Mouse (Mus musculus): Measurements from ENCODE around the gene Sectm1a. TPM values are rescaled to one million over a fixed set of nuclear protein-coding genes. Genes with fewer than 3 reads are reported as not detected.
"Not testable (repeated sequence)": the region's sequence is repeated elsewhere in the genome, so short reads cannot be mapped to it uniquely, and the experiment has no call there.

Sectm1a gene
- total RNA-seq, 1 experiment from 2014 or later = not detected

DNA sequence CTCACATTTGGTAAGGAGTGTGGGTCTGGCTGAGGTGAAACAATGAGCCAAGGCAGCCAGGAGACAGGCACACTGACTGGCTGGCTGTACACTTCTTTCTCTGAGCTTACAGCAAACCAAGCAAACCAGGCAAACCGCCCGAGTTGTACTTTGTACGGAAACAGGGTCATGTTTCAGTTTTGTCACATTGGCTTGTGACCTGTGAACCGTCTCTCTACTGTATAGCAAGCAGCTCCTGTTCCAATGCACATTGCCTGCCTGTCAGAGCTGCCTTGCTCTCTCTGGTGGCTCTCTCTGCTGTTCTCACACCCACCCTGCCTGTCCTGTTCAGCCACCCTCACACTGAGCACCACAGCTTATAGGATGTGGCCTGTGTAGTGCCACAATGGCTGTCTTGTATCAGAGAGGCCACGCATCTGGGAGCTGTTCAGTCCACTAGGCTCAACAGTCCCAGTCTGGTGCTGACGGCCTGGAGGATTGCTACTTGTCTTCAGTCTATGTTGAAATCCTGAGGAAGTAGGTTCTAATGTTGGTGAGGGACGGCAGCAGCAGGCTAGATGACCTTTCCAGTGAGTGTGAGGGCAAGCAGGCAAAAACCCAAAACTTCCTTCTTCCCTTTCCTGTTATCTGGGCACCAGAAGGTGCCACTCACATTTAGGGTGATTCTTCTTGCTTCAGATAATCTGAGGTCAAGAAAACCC lies 24.3 kb downstream of the Sectm1a start:
- no peak for ATAC-seq (ENCODE audit: extremely low read depth, insufficient number of reproducible peaks, low FRiP score, poor library complexity, severe bottlenecking)

DNA sequence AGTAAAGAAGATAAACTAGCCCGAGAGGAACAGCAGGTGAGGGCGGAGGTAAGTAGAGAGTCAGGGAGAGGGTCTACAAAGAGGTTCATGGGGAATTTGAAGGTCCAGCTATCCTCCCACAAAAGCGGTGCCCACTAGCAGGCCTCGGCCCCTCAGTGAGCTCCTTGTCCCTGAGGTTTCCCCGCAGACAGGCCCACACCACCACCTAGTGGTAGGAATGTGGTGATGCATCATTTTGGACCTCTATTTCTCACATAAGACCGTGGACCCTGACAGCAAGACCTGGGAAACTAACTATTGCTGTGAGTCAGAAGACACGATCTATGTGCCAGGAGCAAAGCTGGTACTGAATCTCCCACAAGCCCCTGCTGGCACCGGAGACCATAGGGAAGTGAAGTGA lies 27.5 kb downstream of the Sectm1a start:
- peak; percentile 69; the same call in 1 of the 2 replicates for ATAC-seq (ENCODE audit: extremely low read depth, insufficient number of reproducible peaks, low FRiP score, poor library complexity, severe bottlenecking)

- no peak for ATAC-seq (ENCODE audit: extremely low read depth, insufficient number of reproducible peaks, low FRiP score, poor library complexity, severe bottlenecking)
Observed at GRCm38 (mm10) chr11:121052387-121052786, 28.6 kb downstream of the Sectm1a start.

GRCm38 (mm10) chr11:121051793-121052192 lies 29.2 kb downstream of the Sectm1a start:
- ATAC-seq (ENCODE audit: extremely low read depth, insufficient number of reproducible peaks, low FRiP score, poor library complexity, severe bottlenecking) = no peak

- ATAC-seq (ENCODE audit: extremely low read depth, insufficient number of reproducible peaks, low FRiP score, poor library complexity, severe bottlenecking) = no peak
Observed at GRCm38 (mm10) chr11:121049840-121050239, 31.2 kb downstream of the Sectm1a start.

- ATAC-seq (ENCODE audit: extremely low read depth, insufficient number of reproducible peaks, low FRiP score, poor library complexity, severe bottlenecking) = no peak
Observed at GRCm38 (mm10) chr11:121047826-121048399, 33.1 kb downstream of the Sectm1a start.

GRCm38 (mm10) chr11:121045286-121045685 lies 35.7 kb downstream of the Sectm1a start:
- ATAC-seq (ENCODE audit: extremely low read depth, insufficient number of reproducible peaks, low FRiP score, poor library complexity, severe bottlenecking) = no peak

GRCm38 (mm10) chr11:121043025-121043424 lies 38.0 kb downstream of the Sectm1a start:
- ATAC-seq (ENCODE audit: extremely low read depth, insufficient number of reproducible peaks, low FRiP score, poor library complexity, severe bottlenecking) = not testable (repeated sequence)

GRCm38 (mm10) chr11:121042480-121042879 lies 38.5 kb downstream of the Sectm1a start:
- no peak for ATAC-seq (ENCODE audit: extremely low read depth, insufficient number of reproducible peaks, low FRiP score, poor library complexity, severe bottlenecking)

GRCm38 (mm10) chr11:121041636-121042035 lies 39.4 kb downstream of the Sectm1a start:
- no peak for ATAC-seq (ENCODE audit: extremely low read depth, insufficient number of reproducible peaks, low FRiP score, poor library complexity, severe bottlenecking)

DNA sequence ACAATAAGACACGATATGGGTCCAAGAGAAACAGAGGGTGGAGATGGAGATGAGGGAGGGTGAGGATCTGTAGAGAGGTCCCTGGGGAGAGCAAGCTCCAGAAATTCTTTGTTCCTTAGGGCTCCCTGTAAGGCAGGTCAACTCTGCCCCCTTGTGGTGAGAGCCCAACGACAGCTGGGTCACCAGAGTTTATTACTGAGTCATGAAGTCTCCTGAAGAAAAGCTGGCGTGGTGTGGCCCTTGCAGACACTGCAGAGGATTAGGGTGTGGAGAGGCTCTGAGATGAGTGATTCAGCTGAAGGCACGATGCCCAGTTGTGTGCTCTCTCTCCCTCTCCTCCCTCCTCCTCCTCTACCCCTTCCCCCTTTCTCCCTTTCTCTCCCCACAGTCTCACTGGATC lies 39.8 kb downstream of the Sectm1a start:
- peak; percentile 18; the same call in 1 of the 2 replicates for ATAC-seq (ENCODE audit: extremely low read depth, insufficient number of reproducible peaks, low FRiP score, poor library complexity, severe bottlenecking)

DNA sequence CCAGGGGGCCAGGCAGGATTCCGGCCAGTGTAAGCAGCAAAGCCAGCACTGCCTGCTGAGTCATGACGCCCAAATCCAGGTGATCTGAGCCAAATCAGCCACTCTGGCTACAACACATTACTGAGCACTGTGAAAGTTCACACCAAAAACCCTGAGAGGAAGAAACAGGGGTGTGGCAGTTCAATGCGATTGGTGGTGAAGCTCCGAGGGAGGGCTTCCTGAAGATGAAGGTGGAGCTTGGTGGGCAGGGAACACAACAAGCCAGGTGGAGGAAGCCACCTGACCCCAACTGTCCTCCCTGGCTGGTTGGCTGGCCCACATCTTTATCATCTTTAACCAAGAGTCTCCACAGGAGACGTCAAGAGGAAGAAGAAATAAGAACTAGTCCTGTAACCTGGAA lies 41.7 kb downstream of the Sectm1a start, which contains the start of gene Cd7:
Gene Cd7, minus strand, starts transcription at position 117 of the 400 bp plus-strand sequence.
- ATAC-seq (ENCODE audit: extremely low read depth, insufficient number of reproducible peaks, low FRiP score, poor library complexity, severe bottlenecking) = no peak

- ATAC-seq (ENCODE audit: extremely low read depth, insufficient number of reproducible peaks, low FRiP score, poor library complexity, severe bottlenecking) = no peak
Observed at GRCm38 (mm10) chr11:121038366-121039240, 42.4 kb downstream of the Sectm1a start.

- no peak for ATAC-seq (ENCODE audit: extremely low read depth, insufficient number of reproducible peaks, low FRiP score, poor library complexity, severe bottlenecking)
Observed at GRCm38 (mm10) chr11:121033118-121033517, 47.9 kb downstream of the Sectm1a start.

DNA sequence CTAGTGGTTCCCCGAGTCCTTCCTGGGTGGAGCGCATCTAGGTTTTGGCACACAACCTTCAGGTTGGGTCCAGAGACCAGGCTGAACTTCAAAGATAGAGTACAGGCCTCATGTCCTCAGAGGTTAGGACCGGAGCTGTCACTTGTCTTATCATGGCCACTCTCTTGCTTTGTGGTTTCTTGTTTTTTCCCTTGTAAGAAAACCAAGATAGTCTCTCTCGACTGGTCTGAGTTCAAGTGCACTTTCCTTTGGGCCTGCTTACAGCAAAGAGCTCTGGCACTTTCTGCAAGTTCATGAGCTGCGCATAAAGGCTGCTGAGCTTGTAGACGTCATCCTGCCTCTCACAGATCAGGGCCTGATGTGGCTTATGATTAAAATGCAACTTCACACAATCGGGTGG lies 53.8 kb downstream of the Sectm1a start:
- no peak for ATAC-seq (ENCODE audit: extremely low read depth, insufficient number of reproducible peaks, low FRiP score, poor library complexity, severe bottlenecking)

DNA sequence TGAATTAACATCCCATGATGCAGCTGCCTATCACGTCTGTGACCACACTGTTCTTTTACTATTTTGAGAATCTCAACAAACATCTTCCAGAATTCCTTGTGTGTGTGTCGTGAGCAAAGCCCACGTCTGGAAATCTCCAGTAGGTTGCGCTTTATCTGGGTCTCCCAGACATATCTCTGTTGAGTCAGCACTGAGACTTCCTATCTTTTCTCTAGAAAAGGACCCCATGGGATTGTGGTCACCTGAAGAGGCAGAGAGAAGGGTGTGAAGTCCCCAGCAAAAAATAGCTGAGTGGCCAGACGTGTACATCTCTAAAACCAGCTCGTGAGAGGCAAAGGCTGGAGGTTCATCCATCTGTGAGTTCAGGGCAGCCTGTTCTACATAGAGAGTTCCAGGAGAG lies 56.9 kb downstream of the Sectm1a start:
- ATAC-seq (ENCODE audit: extremely low read depth, insufficient number of reproducible peaks, low FRiP score, poor library complexity, severe bottlenecking) = no peak

DNA sequence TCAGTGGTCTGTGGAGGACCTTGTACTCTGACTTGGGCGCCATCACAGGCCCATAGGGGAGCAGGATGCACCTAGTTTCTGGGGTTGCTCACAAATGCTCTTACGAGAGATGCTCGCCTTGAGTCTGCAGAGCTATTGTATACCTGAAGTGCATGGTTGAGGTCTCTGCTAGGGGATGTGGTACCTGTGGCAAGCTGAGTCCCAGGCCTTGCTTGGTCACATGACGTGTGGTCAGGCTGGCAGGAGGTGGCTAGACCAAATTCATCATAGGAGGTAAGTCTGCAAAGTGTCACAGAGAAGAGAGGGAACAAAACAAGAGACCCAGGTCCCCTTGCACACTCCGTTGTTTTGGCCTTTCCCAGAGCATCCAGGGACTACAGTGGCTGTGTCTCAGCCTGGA lies 61.5 kb downstream of the Sectm1a start:
- ATAC-seq (ENCODE audit: extremely low read depth, insufficient number of reproducible peaks, low FRiP score, poor library complexity, severe bottlenecking) = no peak

GRCm38 (mm10) chr11:121017703-121018102 lies 63.3 kb downstream of the Sectm1a start:
- ATAC-seq (ENCODE audit: extremely low read depth, insufficient number of reproducible peaks, low FRiP score, poor library complexity, severe bottlenecking) = peak; percentile 40; the same call in 1 of the 2 replicates

Data from neutrophil, adult 5-6 weeks (primary cell).